Mouse (Mus musculus) brain, embryonic 14.5 days (tissue): ENCODE data around the gene Dazap1.

Experiments
- CTCF ChIP-seq: fragments of 200-500 bp; IDR thresholded peaks from 2 replicates; pipeline ENCODE4 v1.5.1; 2012; ENCODE audit warnings: inconsistent platforms, mild to moderate bottlenecking, moderate library complexity, borderline replicate concordance; ENCODE audit not compliant: insufficient read depth, insufficient read length; ENCODE audit errors: extremely low read depth
- POLR2A ChIP-seq: fragments of 200-500 bp; IDR thresholded peaks from 2 replicates; pipeline ENCODE4 v1.6.1; 2012; ENCODE audit warnings: mild to moderate bottlenecking, inconsistent platforms, borderline replicate concordance; ENCODE audit not compliant: poor library complexity, insufficient read depth, insufficient read length, severe bottlenecking; ENCODE audit errors: extremely low read depth

GRCm38 (mm10) chr10:80270099-80270498 lies 8.8 kb downstream of the Dazap1 start:
- TF ChIP-seq POLR2A (no peak), CTCF (no peak)
